Mouse (Mus musculus): ENCODE data around the gene Tom1l2.

Gene Tom1l2

DNA sequence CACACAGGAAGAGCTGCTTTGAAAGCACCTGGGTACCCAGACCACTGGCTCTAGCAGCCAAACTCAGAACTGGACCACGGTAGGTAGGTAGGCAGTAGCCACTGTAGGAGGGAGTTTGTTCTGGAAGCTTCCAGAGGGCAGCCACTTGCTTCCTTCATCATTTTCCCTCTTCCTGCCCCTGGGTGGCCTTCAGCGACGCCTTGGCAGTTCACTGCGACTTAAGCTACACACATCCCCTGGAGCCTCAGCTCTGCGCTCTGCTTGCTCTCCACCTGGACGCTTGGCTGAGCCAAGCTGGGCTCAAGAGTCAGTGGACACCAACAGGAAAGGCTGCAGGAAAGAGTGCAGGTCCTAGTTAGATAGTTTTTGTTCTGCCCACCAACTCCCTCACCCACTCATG, 174.7 kb downstream of the Tom1l2 start:
- DNase-seq (ENCODE audit: extremely low spot score): no peak

DNA sequence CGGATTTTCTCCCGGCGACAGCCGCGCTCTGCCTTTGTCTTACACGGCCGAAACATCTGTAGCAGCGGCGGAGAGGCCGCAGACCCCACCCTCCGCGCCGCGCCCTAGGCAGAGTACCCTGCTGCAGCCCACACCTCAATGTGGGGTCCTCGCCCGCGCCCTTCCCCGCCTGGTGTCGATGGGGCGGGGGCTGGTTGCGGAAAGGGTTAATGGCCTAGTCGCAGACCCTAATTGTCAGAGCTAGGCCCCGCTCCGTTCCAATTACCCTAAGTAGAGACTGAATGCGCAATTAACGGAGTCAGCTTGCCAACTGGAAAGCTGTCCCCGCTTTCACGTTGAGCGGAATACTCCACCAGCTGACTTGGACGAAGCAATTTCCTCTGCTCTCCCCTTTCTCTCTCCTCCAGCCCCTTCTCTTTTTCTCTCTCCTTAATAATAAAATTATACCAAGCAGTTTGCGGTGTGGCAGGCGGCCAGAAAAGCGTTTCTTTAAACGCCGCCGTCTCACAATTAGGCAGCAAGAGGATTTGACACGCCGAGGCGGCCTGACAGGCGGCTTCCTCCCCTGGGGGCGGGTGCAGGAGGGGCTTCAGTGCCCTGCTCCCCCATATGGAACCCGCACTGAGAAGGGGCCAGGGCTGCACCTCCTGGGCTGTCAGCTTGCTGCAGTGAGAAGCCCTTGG, 175.6 kb downstream of the Tom1l2 start:
- peak; percentile 45 for DNase-seq (ENCODE audit: extremely low spot score)
